Comparison of ENCODE assay signal across 13 mouse cellular contexts in the genomic region with DNA sequence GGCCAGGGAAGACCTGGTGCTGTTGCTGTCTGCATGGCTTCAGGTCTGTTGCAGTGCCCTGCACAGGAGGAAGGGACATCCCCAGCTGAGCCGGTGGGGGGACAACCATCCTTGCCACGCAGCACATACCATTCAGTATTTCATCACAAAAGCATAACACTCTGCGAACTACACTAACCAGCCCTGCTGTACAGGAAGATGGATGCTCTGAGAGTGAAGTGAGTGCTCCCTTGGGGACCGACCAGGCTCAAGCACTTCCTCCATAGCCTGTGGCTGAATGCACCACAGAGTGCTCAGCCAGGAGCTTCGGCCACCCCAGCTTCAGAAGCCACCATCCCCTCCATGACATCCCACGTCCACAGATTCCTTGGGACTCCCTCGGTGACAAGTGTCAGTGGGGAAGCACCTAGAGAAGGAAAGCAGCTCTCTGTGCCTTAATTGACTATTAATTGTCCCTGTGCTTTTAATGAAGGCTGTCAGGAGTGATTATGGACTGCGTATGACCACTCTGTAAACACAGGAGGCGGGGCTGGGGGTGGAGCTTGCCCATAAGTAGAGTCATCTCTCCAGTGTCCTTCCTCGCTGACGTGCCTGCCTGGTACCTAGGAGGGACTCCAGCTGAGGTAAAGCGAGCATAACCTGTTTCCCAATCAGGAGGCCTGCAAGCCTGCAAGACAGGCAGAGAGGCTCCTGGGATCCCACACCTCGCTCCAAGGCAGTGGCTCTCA.
DNase-seq lines count a peak whose midpoint lies in the region; ATAC-seq and TF ChIP-seq lines count a peak whose summit lies in the region.
"Had no signal": no experiment of that assay in that cellular context is flagged by ENCODE, and none has a peak within 500 bp of the region (broad histone marks: within the 10 kb centered on the region; RNA-seq: fewer than 3 reads in every experiment).

No protein-coding gene starts in this region.

- WGBS in kidney, embryonic 15.5 days = 19% methylated on average over 13 of the region's 13 CpGs
- 43% methylated on average over 13 of the region's 13 CpGs for whole genome bisulfite sequencing in kidney, adult 2 months
- WGBS in limb, embryonic 11.5 days = 21% methylated on average over 13 of the region's 13 CpGs

- no peak for TF ChIP-seq POLR2A in kidney, adult 2 months (IDR thresholded peaks at IDR 0.05; ENCODE audit: low read depth, low read length)
- TF ChIP-seq POLR2A in CH12.LX (IDR thresholded peaks at IDR 0.05; ENCODE audit: low read depth, low read length) = no peak

- no peak overlapping the region for H3K4me3 ChIP-seq in kidney, embryonic 15.5 days (replicated peaks)
- H3K4me3 ChIP-seq in kidney, adult 2 months (ENCODE audit: insufficient read depth, low read depth, low read length) = no peak overlapping the region
- no peak overlapping the region for H3K4me3 ChIP-seq in CH12.LX (replicated peaks in 1 of 3; ENCODE audit: low read depth in 2 of 3, low read length in 2 of 3, poor library complexity in 1 of 3)
- H3K4me3 ChIP-seq in limb, embryonic 11.5 days (ENCODE audit: low read depth, low read length) = no peak overlapping the region
- H3K4me3 ChIP-seq: erythroblast, embryonic 14.5 days; lung, embryonic 15.5 days had no signal

- H3K27ac ChIP-seq in kidney, embryonic 15.5 days = no peak overlapping the region
- no peak overlapping the region for H3K27ac ChIP-seq in kidney, adult 2 months (ENCODE audit: insufficient read depth, low read depth, low read length)
- no peak overlapping the region for H3K27ac ChIP-seq in CH12.LX (ENCODE audit: insufficient read depth, low read depth)
- no peak overlapping the region for H3K27ac ChIP-seq in limb, embryonic 11.5 days (replicated peaks; ENCODE audit: low read depth, low read length)
- H3K27ac ChIP-seq: lung, embryonic 15.5 days had no signal

- in situ Hi-C loops in CH12.LX (cut with MboI; ENCODE audit: low pct_ligation_motif_present, low pct_unique_long_range_greater_than_20kb, low sequenced_read_pairs) = no loop called here

- peak overlapping the region; percentile 31; the same call in 1 of the 2 replicates for H3K4me2 ChIP-seq in kidney, embryonic 15.5 days
- H3K4me2 ChIP-seq in CH12.LX (ENCODE audit: insufficient read depth, low read depth, poor library complexity, severe bottlenecking) = 0 out of 2 replicates have a peak overlapping the region, but pooled peaks have one; percentile 8
- H3K4me2 ChIP-seq in limb, embryonic 11.5 days (ENCODE audit: low read depth, severe bottlenecking) = peak overlapping the region; percentile 12; the same call in 1 of the 2 replicates
- H3K4me2 ChIP-seq: lung, embryonic 15.5 days had no signal

- TF ChIP-seq CTCF in kidney, adult 2 months (conservative IDR thresholded peaks at IDR 0.05; ENCODE audit: insufficient read depth, insufficient read length, low read depth, low read length) = no peak
- TF ChIP-seq CTCF in CH12.LX (conservative IDR thresholded peaks at IDR 0.05 in 1 of 2, IDR thresholded peaks at IDR 0.05 in 1 of 2; ENCODE audit: low read depth in 2 of 2, low read length in 2 of 2) = no peak

- no peaks in the 10 kb centered on the region for H3K36me3 ChIP-seq in kidney, embryonic 15.5 days
- H3K36me3 ChIP-seq in kidney, adult 2 months (ENCODE audit: control insufficient read depth, insufficient read depth, low read length) = no peaks in the 10 kb centered on the region
- no peaks in the 10 kb centered on the region for H3K36me3 ChIP-seq in CH12.LX (replicated peaks in 1 of 2; ENCODE audit: control insufficient read depth in 1 of 2, insufficient read depth in 1 of 2, low read length in 1 of 2)
- H3K36me3 ChIP-seq in limb, embryonic 11.5 days (ENCODE audit: control insufficient read depth, insufficient read depth, low read length) = no peaks in the 10 kb centered on the region
- H3K36me3 ChIP-seq: lung, embryonic 15.5 days had no signal

- ATAC-seq in kidney, embryonic 15.5 days (replicated peaks; ENCODE audit: low FRiP score) = no peak
- ATAC-seq in limb, embryonic 11.5 days (ENCODE audit: insufficient number of reproducible peaks, low FRiP score, low TSS enrichment, low read depth) = peak; percentile 38; the same call in 1 of the 2 replicates

- peaks cover 14% of the 10 kb centered on the region for H3K4me1 ChIP-seq in kidney, embryonic 15.5 days
- no peaks in the 10 kb centered on the region for H3K4me1 ChIP-seq in kidney, adult 2 months (ENCODE audit: control insufficient read depth, insufficient read depth, low read length)
- peaks cover 15 to 48% of the 10 kb centered on the region in 2 experiments for H3K4me1 ChIP-seq in CH12.LX (ENCODE audit: control insufficient read depth in 1 of 2, insufficient read depth in 2 of 2)
- 0 out of 2 replicates have a peak, but pooled peaks cover 12% of the 10 kb centered on the region for H3K4me1 ChIP-seq in limb, embryonic 11.5 days (ENCODE audit: control insufficient read depth, insufficient read depth, low read length)
- H3K4me1 ChIP-seq: lung, embryonic 15.5 days had no signal

- no peaks in the 10 kb centered on the region for H3K79me2 ChIP-seq in CH12.LX (replicated peaks; ENCODE audit: control insufficient read depth, extremely low read depth, insufficient read depth, poor library complexity, severe bottlenecking)

- no peaks in the 10 kb centered on the region for H3K9me3 ChIP-seq in kidney, embryonic 15.5 days (replicated peaks)
- peaks cover 2% of the 10 kb centered on the region for H3K9me3 ChIP-seq in CH12.LX (replicated peaks; ENCODE audit: low read length)
- H3K9me3 ChIP-seq in limb, embryonic 11.5 days (ENCODE audit: control insufficient read depth, low read length) = no peaks in the 10 kb centered on the region
- H3K9me3 ChIP-seq: lung, embryonic 15.5 days had no signal

- H3K27me3 ChIP-seq in kidney, embryonic 15.5 days = no peaks in the 10 kb centered on the region
- H3K27me3 ChIP-seq in kidney, adult 2 months (replicated peaks; ENCODE audit: control insufficient read depth, insufficient read depth, low read length) = no peaks in the 10 kb centered on the region
- peaks cover 59% of the 10 kb centered on the region for H3K27me3 ChIP-seq in CH12.LX (replicated peaks)
- no peaks in the 10 kb centered on the region for H3K27me3 ChIP-seq in limb, embryonic 11.5 days (ENCODE audit: control insufficient read depth, insufficient read depth, low read length)
- H3K27me3 ChIP-seq: lung, embryonic 15.5 days had no signal

- no peak for TF ChIP-seq EP300 in CH12.LX (IDR thresholded peaks at IDR 0.05; ENCODE audit: low read length)

- dilution Hi-C loops in CH12.LX (cut with MboI; ENCODE audit: extremely low pct_ligation_motif_present, extremely low pct_unique_long_range_greater_than_20kb, low sequenced_read_pairs) = no loop called here

- TF ChIP-seq RAD21 in CH12.LX (IDR thresholded peaks at IDR 0.05; ENCODE audit: low read depth, low read length) = no peak

- H3K9ac ChIP-seq in kidney, embryonic 15.5 days = no peak overlapping the region
- H3K9ac ChIP-seq in CH12.LX (ENCODE audit: insufficient read depth, low read depth) = no peak overlapping the region
- no peak overlapping the region for H3K9ac ChIP-seq in limb, embryonic 11.5 days (ENCODE audit: low read length)
- H3K9ac ChIP-seq: lung, embryonic 15.5 days had no signal

- no peak for DNase-seq in kidney, adult 2 months
- DNase-seq in A20 (ENCODE audit: low read depth, low spot score) (peak; percentile 30), CH12.LX (ENCODE audit: extremely low read depth) (peak; percentile 61)
- peak; percentile 33 for DNase-seq in limb, embryonic 11.5 days (ENCODE audit: low spot score)
- no peak for DNase-seq in cerebellum, postnatal 36 days
- DNase-seq in right cerebral cortex, postnatal 36 days (ENCODE audit: low spot score in 2 of 2) = no peak
- DNase-seq: adrenal gland, postnatal 10 days; cerebellum, adult 18-20 months; gastrocnemius, postnatal 10 days; kidney, postnatal 14 days had no signal

TF ChIP-seq in CH12.LX, 34 proteins besides CTCF, POLR2A, EP300 and RAD21:
- no peak for TF ChIP-seq KAT2A (IDR thresholded peaks at IDR 0.05; ENCODE audit: insufficient replicate concordance, low read length)
- TF ChIP-seq NRF1 (IDR thresholded peaks at IDR 0.05; ENCODE audit: low read depth, low read length) = no peak
- no peak for TF ChIP-seq CHD1 (IDR thresholded peaks at IDR 0.05; ENCODE audit: low read depth, low read length)
- TF ChIP-seq USF2 (conservative IDR thresholded peaks at IDR 0.05; ENCODE audit: low read depth, low read length) = no peak
- no peak for TF ChIP-seq MYC (IDR thresholded peaks at IDR 0.05; ENCODE audit: low read depth, low read length)
- TF ChIP-seq ZKSCAN1 (IDR thresholded peaks at IDR 0.05; ENCODE audit: borderline replicate concordance, low read depth, low read length) = no peak
- no peak for TF ChIP-seq TBP (conservative IDR thresholded peaks at IDR 0.05; ENCODE audit: low read depth, low read length)
- TF ChIP-seq SMC3 (IDR thresholded peaks at IDR 0.05; ENCODE audit: low read depth, low read length) = no peak
- no peak for TF ChIP-seq GABPA (IDR thresholded peaks at IDR 0.05; ENCODE audit: insufficient replicate concordance, low read depth, low read length)
- no peak for TF ChIP-seq SIN3A (IDR thresholded peaks at IDR 0.05; ENCODE audit: low read length)
- no peak for TF ChIP-seq MAX (IDR thresholded peaks at IDR 0.05; ENCODE audit: low read length)
- TF ChIP-seq MAFK (IDR thresholded peaks at IDR 0.05; ENCODE audit: insufficient replicate concordance, low read length) = no peak
- TF ChIP-seq USF1 (IDR thresholded peaks at IDR 0.05; ENCODE audit: low read depth, low read length) = no peak
- no peak; the same call in none of the 2 replicates for TF ChIP-seq ELF1 (IDR thresholded peaks at IDR 0.05; ENCODE audit: low read depth, low read length)
- TF ChIP-seq CHD2 (IDR thresholded peaks at IDR 0.05; ENCODE audit: low read length) = no peak
- TF ChIP-seq ZMIZ1 (IDR thresholded peaks at IDR 0.05; ENCODE audit: low read depth, low read length) = no peak
- TF ChIP-seq MXI1 (IDR thresholded peaks at IDR 0.05; ENCODE audit: low read depth, low read length) = no peak
- no peak for TF ChIP-seq PAX5 (IDR thresholded peaks at IDR 0.05; ENCODE audit: low read length)
- no peak for TF ChIP-seq HCFC1 (IDR thresholded peaks at IDR 0.05; ENCODE audit: low read depth, low read length)
- no peak for TF ChIP-seq TCF12 (IDR thresholded peaks at IDR 0.05; ENCODE audit: low read depth, low read length)

Comparison
In these comparisons a context has a peak if more than half of its experiments do, and no peak if none do; other contexts are left out.
1. DNase-seq: peak in A20 (single experiment), CH12.LX (single experiment) and limb, embryonic 11.5 days (single experiment); none in kidney, adult 2 months (single experiment), cerebellum, postnatal 36 days (0 of 2) and right cerebral cortex, postnatal 36 days (0 of 2).
2. Peak in every context shown above with its lines, with median percentiles within 50 percentile points of each other: H3K4me2 ChIP-seq.